Mouse (Mus musculus): ENCODE data around the gene Ctr9.

Gene Ctr9

GRCm38 (mm10) chr7:111095169-111095568, 66.4 kb downstream of the Ctr9 start:
- in situ Hi-C loops (cut with MboI; ENCODE audit: low sequenced_read_pairs), result no loop called here

DNA sequence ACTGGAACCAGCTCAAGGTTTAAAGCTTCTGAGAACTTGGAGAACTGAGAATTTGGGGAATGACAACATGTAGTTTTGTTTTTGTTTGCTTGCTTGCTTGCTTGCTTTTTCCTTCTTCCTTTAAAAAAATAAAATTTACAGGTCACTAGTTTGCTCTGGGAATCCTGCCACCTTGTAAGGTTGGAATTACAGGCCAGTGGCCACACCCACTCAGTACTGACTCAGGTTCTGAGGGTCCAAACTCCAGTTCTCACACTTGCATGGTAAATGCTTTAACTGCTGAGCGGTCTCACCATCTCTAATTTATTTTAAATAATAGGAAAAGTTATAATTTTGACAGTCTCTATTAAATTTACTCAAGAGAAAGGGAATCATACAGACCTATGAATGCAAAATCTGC, 69.4 kb downstream of the Ctr9 start:
- in situ Hi-C loops (cut with MboI; ENCODE audit: low sequenced_read_pairs), result no loop called here
